Mouse (Mus musculus) cerebellum, adult 8-10 months (tissue): ENCODE results near the gene Atp13a4.
A peak's percentile ranks its signal among the peaks of the same experiment; 100 is the strongest.

Experiments
- DNase-seq: peaks from one replicate; pipeline ENCODE4 v3.0.0; 2022

The Atp13a4 gene

DNA sequence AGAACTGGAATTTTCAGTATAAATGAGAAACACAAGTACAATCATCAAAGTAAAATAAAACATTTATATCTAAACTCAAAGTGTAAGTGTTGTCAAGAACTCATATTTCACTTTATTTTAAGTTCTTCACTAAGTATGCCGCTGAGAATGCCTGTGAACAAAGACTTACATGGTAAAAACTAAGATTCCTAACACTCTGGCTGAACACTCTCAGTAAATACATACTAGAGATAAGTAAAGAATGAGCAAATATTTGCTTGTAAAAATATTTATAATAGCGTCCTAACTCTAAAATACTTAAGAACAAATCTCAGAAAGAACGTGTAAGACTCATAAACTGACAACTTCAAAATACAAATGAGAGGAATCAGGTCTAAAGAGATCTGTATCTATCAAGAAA is 80.9 kb downstream of the Atp13a4 start:
- DNase-seq: no peak

DNA sequence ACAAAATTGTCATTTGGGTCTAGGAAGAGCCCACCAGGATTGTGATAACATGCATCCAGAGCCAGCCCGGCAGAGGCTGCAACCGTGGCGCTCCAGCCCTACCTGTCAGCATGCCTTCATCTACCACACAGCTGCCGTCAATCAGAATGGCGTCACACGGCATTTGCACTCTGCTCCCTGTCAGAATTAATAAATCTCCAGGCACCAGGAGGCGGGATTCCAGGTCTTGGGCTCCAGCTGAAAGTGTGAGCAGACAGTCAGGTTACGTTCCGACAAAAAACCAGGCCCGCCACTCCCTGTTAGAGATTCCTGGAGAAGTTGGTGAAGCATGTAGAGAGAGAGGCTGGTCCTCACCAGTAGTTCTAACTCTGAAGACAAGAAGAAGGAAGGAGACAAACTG is 85.3 kb downstream of the Atp13a4 start:
- DNase-seq: no peak

GRCm38 (mm10) chr16:29456851-29457250 is 87.8 kb downstream of the Atp13a4 start:
- no peak for DNase-seq

- DNase-seq: no peak
Measured at GRCm38 (mm10) chr16:29453282-29453681, 91.4 kb downstream of the Atp13a4 start.

GRCm38 (mm10) chr16:29451706-29452105 is 93.0 kb downstream of the Atp13a4 start:
- DNase-seq: peak; percentile 9

DNA sequence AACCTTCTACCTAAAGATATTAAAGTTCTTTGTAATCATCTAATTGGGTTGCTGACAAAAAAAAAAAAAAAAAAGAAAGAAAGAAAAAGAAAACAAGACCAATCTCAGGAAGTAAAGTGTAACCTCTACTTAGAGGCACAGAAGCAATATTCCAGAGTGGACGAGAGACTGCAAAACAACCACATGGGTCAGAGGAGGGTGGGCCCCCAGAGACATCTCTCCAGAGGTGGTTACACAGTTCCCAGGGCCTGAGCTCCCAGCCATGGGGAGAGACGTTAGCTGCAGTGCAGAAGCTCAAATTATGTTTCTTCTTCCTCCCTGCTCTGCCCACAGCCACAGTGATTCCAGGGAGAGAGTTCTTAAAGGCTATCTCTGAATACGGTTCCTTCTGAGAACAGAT is 102.5 kb downstream of the Atp13a4 start:
- DNase-seq: no peak

- DNase-seq: no peak
Measured at GRCm38 (mm10) chr16:29441405-29441985, 103.2 kb downstream of the Atp13a4 start.

GRCm38 (mm10) chr16:29438045-29438444 is 106.6 kb downstream of the Atp13a4 start:
- no peak for DNase-seq

DNA sequence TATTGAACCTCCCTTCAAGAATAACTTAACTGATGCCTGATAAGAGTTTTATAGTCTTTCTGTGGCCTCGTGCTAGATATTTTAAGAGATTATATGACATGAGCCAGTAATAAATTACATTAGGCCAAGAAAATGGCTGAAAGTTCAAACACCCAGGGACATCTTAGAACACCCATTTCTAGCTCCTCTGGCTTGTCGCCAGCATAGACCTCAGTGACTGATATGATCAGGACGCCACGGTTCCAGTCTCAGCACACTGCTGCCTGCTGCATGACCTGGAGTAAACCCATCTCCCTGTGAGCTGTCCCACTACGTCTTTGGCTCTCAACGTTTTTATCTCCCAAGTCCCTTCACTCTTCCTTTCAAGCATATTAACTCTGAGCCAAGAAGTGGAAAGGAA is 108.9 kb downstream of the Atp13a4 start:
- DNase-seq: no peak

DNA sequence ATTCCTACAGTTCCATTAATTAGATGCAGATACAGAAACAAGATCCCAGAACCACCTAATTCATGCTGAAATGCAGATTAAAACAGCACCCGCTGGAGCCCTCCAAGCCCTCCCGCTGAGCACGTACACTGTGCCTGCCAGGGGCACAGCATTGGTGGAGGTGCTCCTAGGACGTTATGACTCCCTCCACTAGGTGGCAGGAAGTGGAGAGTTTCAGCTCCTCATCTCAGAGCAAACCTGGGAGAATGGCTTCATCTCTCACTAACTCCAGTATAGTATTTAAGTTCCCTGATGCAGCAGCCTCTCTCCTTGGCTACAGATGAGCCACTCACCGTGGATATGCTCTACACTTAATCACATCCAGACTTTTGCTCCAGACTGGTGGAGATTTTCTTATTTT is 110.0 kb downstream of the Atp13a4 start:
- DNase-seq: peak; percentile 19

DNA sequence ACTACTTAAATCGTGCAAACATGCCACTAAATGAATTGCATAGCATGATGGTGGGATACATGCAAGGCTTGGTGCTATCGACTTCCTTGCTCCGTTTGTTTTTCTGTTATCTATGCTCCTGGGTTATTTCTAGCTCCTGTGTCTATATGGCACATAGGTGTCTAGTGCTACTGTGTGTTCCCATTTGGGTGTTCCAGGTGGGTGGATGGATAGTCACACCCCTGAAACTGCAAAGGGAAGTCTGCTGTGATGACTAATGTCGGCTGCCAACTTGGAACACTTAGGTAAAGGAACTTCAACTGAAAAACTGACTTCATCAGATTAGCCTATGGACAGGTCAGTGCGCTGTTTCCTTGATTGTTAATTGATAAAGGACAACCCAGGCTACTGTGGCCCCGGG is 129.8 kb downstream of the Atp13a4 start:
- no peak for DNase-seq

- no peak for DNase-seq
Measured at GRCm38 (mm10) chr16:29407319-29407718, 137.3 kb downstream of the Atp13a4 start.

GRCm38 (mm10) chr16:29399079-29399478 is 145.6 kb downstream of the Atp13a4 start:
- peak; percentile 9 for DNase-seq

DNA sequence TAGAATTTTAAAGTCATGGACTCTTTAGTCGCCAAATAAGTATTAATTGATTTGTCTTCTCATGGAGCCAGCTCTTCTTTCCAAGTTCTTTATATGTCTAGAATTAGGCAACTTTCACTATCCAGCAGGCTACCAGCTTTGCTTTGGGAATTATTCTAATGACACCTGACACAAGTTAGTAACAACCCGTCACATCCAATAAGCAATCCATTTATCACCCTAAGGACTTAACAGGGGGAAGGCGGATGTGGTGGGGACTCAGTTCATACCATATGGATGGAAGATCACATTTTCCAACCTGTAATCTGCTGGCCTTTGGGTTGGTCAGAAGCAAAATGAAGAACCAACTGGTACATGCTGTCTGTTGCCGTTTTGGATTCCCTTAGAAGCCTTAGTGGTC is 159.9 kb downstream of the Atp13a4 start:
- DNase-seq: no peak

- DNase-seq: no peak
Measured at GRCm38 (mm10) chr16:29378458-29378857, 166.2 kb downstream of the Atp13a4 start, which contains the start of gene Atp13a5. Gene Atp13a5, minus strand, starts transcription at chr16:29378732.

DNA sequence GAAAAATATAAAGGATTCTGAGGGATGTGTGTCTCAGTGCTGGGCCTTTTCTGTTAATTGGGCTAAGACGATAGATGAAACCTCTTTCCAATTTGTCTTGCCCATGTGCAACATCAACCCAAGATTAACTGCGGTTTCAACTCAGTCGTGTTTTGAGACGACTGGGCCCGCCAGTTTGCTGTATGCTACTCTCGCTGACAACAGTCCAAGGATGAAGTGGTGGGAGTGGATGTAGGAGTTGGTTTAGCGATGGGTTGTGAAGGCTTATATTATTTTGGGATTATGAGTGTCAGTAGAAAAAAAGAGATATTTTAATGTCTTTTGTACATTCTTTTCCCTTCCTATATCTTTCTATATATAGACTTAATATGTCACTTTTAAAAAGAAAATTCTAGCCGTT is 170.0 kb downstream of the Atp13a4 start:
- no peak for DNase-seq
